Mouse (Mus musculus) liver, postnatal 0 days (tissue): ENCODE measurements around the gene Tmco1. TPM values are rescaled to one million over a fixed set of nuclear protein-coding genes. Genes with fewer than 3 reads are reported as not detected.

Experiments used
- ATAC-seq: fragments of 200-750 bp; cut with Nextera tagmentation; 2 replicates; pipeline ENCODE4 v1.8.0; 2017; ENCODE audit warnings: mild to moderate bottlenecking, moderate library complexity
- DNase-seq: peaks from one replicate; pipeline ENCODE4 v3.0.0-alpha.2; 2016
- H3K27ac ChIP-seq: fragments of 300-500 bp; sonication (generic); 2 replicates; pipeline ENCODE4 v1.5.1; 2014; ENCODE audit warnings: antibody characterized with exemption, moderate library complexity, mild to moderate bottlenecking, low read depth
- H3K27me3 ChIP-seq: fragments of 300-500 bp; sonication (generic); 2 replicates; pipeline ENCODE4 v1.6.1; 2014; ENCODE audit warnings: low read length, control low read depth, mixed read lengths; ENCODE audit not compliant: insufficient read depth
- H3K36me3 ChIP-seq: fragments of 300-500 bp; sonication (generic); replicated peaks from 2 replicates; pipeline ENCODE4 v1.6.1; 2014; ENCODE audit warnings: mild to moderate bottlenecking, control low read depth, low read length, moderate library complexity, mixed read lengths; ENCODE audit not compliant: insufficient read depth
- H3K4me1 ChIP-seq: fragments of 300-500 bp; sonication (generic); 2 replicates; pipeline ENCODE4 v1.6.1; 2014; ENCODE audit warnings: antibody characterized with exemption, mild to moderate bottlenecking, control low read depth; ENCODE audit not compliant: insufficient read depth
- H3K4me2 ChIP-seq: fragments of 300-500 bp; sonication (generic); 2 replicates; pipeline ENCODE4 v1.6.1; 2014; ENCODE audit warnings: low read depth, mild to moderate bottlenecking, low read length, moderate library complexity, mixed read lengths
- H3K4me3 ChIP-seq: fragments of 300-500 bp; sonication (generic); 2 replicates; pipeline ENCODE4 v1.5.1; 2014; ENCODE audit warnings: low read depth, low read length
- H3K9ac ChIP-seq: fragments of 300-500 bp; sonication (generic); replicated peaks from 2 replicates; pipeline ENCODE4 v1.6.1; 2014; ENCODE audit warnings: mild to moderate bottlenecking, moderate library complexity
- H3K9me3 ChIP-seq: fragments of 300-500 bp; sonication (generic); 2 replicates; pipeline ENCODE4 v1.6.1; 2016; ENCODE audit warnings: mild to moderate bottlenecking, control low read depth, low read length, mixed read lengths
- CTCF ChIP-seq: sonication (generic); IDR thresholded peaks from 2 replicates; pipeline ENCODE4 v1.5.1; 2016; ENCODE audit warnings: antibody characterized with exemption, low read depth
- EP300 ChIP-seq: IDR thresholded peaks from 2 replicates; pipeline ENCODE4 v1.6.1; 2016; ENCODE audit warnings: antibody characterized with exemption, low read depth, mild to moderate bottlenecking
- WGBS: fragments of 180-500 bp; shearing (Covaris S2); extraction: QIAGEN DNeasy Blood & Tissue Kit; methylation state at CpG from one replicate; pipeline ENCODE4 v1.1.7; 2014; ENCODE audit not compliant: insufficient replicate concordance; 5-methylcytosine and 5-hydroxymethylcytosine counted together
- polyA plus RNA-seq: library from polyadenylated mRNA; unstranded; fragments of >200 nt; fragmentation: Nextera tagmentation; extraction: Ambion mirVana; gene quantifications from 2 replicates; pipeline ENCODE4 v1.2.1, GENCODE M21; 2015

Gene Tmco1
- polyA plus RNA-seq, 1 experiment from 2014 or later, result 54.6 TPM

GRCm38 (mm10) chr1:167363322-167363721 is 55.1 kb downstream of the Tmco1 start:
- Histone ChIP-seq H3K27me3 (no peaks in the 10 kb centered on the region), H3K4me3 (no peak overlapping the region), H3K4me2 (no peak overlapping the region), H3K36me3 (peaks cover 75% of the 10 kb centered on the region), H3K27ac (no peak overlapping the region), H3K9ac (no peak overlapping the region), H3K9me3 (no peaks in the 10 kb centered on the region), H3K4me1 (peaks cover 3% of the 10 kb centered on the region; the same call in 1 of the 2 replicates)
- WGBS, result 89% methylated on average over 5 of the region's 5 CpGs
- no peak for DNase-seq
- no peak for ATAC-seq
- TF ChIP-seq CTCF, result no peak
- no peak for TF ChIP-seq EP300

GRCm38 (mm10) chr1:167365808-167366207 is 57.6 kb downstream of the Tmco1 start:
- H3K36me3 ChIP-seq, result peaks cover 71% of the 10 kb centered on the region
- ATAC-seq (no peak), DNase-seq (no peak)

GRCm38 (mm10) chr1:167366621-167367020 is 58.4 kb downstream of the Tmco1 start:
- Histone ChIP-seq H3K27ac (no peak overlapping the region), H3K9ac (no peak overlapping the region), H3K4me3 (no peak overlapping the region), H3K9me3 (no peaks in the 10 kb centered on the region), H3K27me3 (no peaks in the 10 kb centered on the region), H3K36me3 (peaks cover 64% of the 10 kb centered on the region), H3K4me1 (peaks cover 7% of the 10 kb centered on the region), H3K4me2 (no peak overlapping the region)
- 84% methylated on average over 6 of the region's 6 CpGs for WGBS
- DNase-seq (no peak), ATAC-seq (no peak)
- TF ChIP-seq EP300, result no peak
- no peak for TF ChIP-seq CTCF

More at GRCm38 (mm10) chr1:167365808-167366207, 57.6 kb downstream of the Tmco1 start:
- no peaks in the 10 kb centered on the region for H3K9me3 ChIP-seq
- no peak overlapping the region for H3K4me2 ChIP-seq
- peaks cover 7% of the 10 kb centered on the region for H3K4me1 ChIP-seq
- no peak overlapping the region for H3K27ac ChIP-seq
- no peaks in the 10 kb centered on the region for H3K27me3 ChIP-seq
- 87% methylated on average over 7 of the region's 7 CpGs for WGBS
- no peak overlapping the region for H3K4me3 ChIP-seq
- TF ChIP-seq EP300 (no peak), CTCF (no peak)
- no peak overlapping the region for H3K9ac ChIP-seq

GRCm38 (mm10) chr1:167368018-167368417 is 59.8 kb downstream of the Tmco1 start:
- peak overlapping the region; percentile 49 for H3K27ac ChIP-seq
- H3K9ac ChIP-seq, result no peak overlapping the region
- TF ChIP-seq CTCF (no peak), EP300 (peak; percentile 74)
- peaks cover 7% of the 10 kb centered on the region for H3K4me1 ChIP-seq
- DNase-seq (no peak), ATAC-seq (peak; percentile 54)
- 56% methylated on average over 4 of the region's 4 CpGs for WGBS
- no peak overlapping the region for H3K4me3 ChIP-seq
- peaks cover 61% of the 10 kb centered on the region for H3K36me3 ChIP-seq
- H3K9me3 ChIP-seq, result no peaks in the 10 kb centered on the region
- H3K27me3 ChIP-seq, result no peaks in the 10 kb centered on the region
- H3K4me2 ChIP-seq, result peak overlapping the region; percentile 44

- ATAC-seq, result peak; percentile 90
- Histone ChIP-seq H3K4me3 (no peak overlapping the region), H3K36me3 (peaks cover 60% of the 10 kb centered on the region), H3K4me2 (peak overlapping the region; percentile 44), H3K4me1 (peaks cover 7% of the 10 kb centered on the region), H3K27me3 (no peaks in the 10 kb centered on the region), H3K27ac (peak overlapping the region; percentile 49), H3K9me3 (no peaks in the 10 kb centered on the region), H3K9ac (no peak overlapping the region)
- WGBS, result 59% methylated on average over 7 of the region's 7 CpGs
- peak; percentile 43 for TF ChIP-seq CTCF
- TF ChIP-seq EP300, result peak; percentile 53; the same call in 1 of the 2 replicates
- DNase-seq, result peak; percentile 52
Measured at GRCm38 (mm10) chr1:167368513-167368912, 60.3 kb downstream of the Tmco1 start.

GRCm38 (mm10) chr1:167369905-167370304 is 61.7 kb downstream of the Tmco1 start:
- ATAC-seq, result peak; percentile 55
- H3K27me3 ChIP-seq, result no peaks in the 10 kb centered on the region
- no peak overlapping the region for H3K4me3 ChIP-seq
- DNase-seq, result peak; percentile 93
- H3K27ac ChIP-seq, result peak overlapping the region; percentile 20; the same call in 1 of the 2 replicates
- peaks cover 16% of the 10 kb centered on the region for H3K4me1 ChIP-seq
- H3K4me2 ChIP-seq, result no peak overlapping the region
- WGBS, result 4% methylated on average over 7 of the region's 7 CpGs
- H3K9ac ChIP-seq, result no peak overlapping the region
- peaks cover 53% of the 10 kb centered on the region for H3K36me3 ChIP-seq
- TF ChIP-seq EP300 (no peak), CTCF (peak; percentile 100)
- no peaks in the 10 kb centered on the region for H3K9me3 ChIP-seq

GRCm38 (mm10) chr1:167372739-167373138 is 64.6 kb downstream of the Tmco1 start:
- Histone ChIP-seq H3K27me3 (no peaks in the 10 kb centered on the region), H3K36me3 (peaks cover 44% of the 10 kb centered on the region), H3K4me2 (no peak overlapping the region), H3K27ac (no peak overlapping the region), H3K9me3 (no peaks in the 10 kb centered on the region), H3K9ac (no peak overlapping the region), H3K4me3 (no peak overlapping the region), H3K4me1 (peaks cover 19% of the 10 kb centered on the region)
- ATAC-seq, result no peak
- TF ChIP-seq EP300 (no peak), CTCF (no peak)
- WGBS, result 89% methylated on average over 7 of the region's 7 CpGs
- DNase-seq, result no peak
